Mouse (Mus musculus) brown adipose tissue, adult 24 weeks (tissue): ENCODE results near the gene Dnaaf3. TPM values are rescaled to one million over a fixed set of nuclear protein-coding genes. Genes with fewer than 3 reads are reported as not detected.
A peak's percentile ranks its signal among the peaks of the same experiment; 100 is the strongest.

Source experiments
- H3K27ac ChIP-seq: fragments of 200-500 bp; replicated peaks from 2 replicates; pipeline ENCODE4 v1.5.1; 2012; ENCODE audit warnings: low read depth, mild to moderate bottlenecking, low read length
- H3K4me1 ChIP-seq: fragments of 200-500 bp; 2 replicates; pipeline ENCODE4 v1.6.1; 2012; ENCODE audit warnings: low read length, mixed read lengths; ENCODE audit not compliant: control insufficient read depth, insufficient read depth, insufficient read length
- H3K4me3 ChIP-seq: fragments of 200-500 bp; 2 replicates; pipeline ENCODE4 v1.5.1; 2012; ENCODE audit warnings: low read depth, mild to moderate bottlenecking, low read length, moderate library complexity; ENCODE audit not compliant: insufficient read depth
- polyA plus RNA-seq: library from polyadenylated mRNA; stranded (reverse); fragments of >200 nt; gene quantifications from 2 replicates; pipeline ENCODE4 v1.2.4, GENCODE M21; 2012; ENCODE audit not compliant: missing spikeins, insufficient read depth, insufficient read length

Gene Dnaaf3
- polyA plus RNA-seq, 1 experiment: not detected

- H3K4me1 ChIP-seq: peaks cover under 1% of the 10 kb centered on the region; the same call in 1 of the 2 replicates
- no peak overlapping the region for H3K27ac ChIP-seq
- no peak overlapping the region; the same call in 1 of the 2 replicates for H3K4me3 ChIP-seq
Observed at GRCm38 (mm10) chr7:4509863-4510608, 22.2 kb downstream of the Dnaaf3 start.

DNA sequence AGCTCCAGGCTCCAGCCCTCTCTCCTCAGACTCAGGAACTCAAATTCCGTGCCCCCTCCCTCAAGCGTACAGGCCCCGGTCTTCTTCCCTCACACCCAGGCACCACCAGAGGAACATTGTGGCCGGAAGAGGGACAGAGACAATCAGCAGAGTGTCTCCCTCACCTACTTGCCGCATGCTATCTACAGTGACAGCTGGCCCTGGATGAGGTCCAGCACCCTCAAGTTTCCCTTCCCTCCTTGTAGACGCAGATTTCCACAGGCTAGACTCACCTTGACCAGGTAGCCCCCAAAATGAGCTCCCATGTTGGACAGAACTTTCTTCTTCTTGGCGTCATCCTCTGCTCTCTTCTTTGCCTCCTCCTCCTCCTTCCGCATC lies 23.5 kb downstream of the Dnaaf3 start:
- H3K4me3 ChIP-seq: no peak overlapping the region
- peaks cover 8% of the 10 kb centered on the region for H3K4me1 ChIP-seq
- H3K27ac ChIP-seq: no peak overlapping the region

- Histone ChIP-seq H3K4me3 (no peak overlapping the region), H3K27ac (no peak overlapping the region), H3K4me1 (peaks cover 8% of the 10 kb centered on the region)
Observed at GRCm38 (mm10) chr7:4508062-4508738, 24.1 kb downstream of the Dnaaf3 start.

DNA sequence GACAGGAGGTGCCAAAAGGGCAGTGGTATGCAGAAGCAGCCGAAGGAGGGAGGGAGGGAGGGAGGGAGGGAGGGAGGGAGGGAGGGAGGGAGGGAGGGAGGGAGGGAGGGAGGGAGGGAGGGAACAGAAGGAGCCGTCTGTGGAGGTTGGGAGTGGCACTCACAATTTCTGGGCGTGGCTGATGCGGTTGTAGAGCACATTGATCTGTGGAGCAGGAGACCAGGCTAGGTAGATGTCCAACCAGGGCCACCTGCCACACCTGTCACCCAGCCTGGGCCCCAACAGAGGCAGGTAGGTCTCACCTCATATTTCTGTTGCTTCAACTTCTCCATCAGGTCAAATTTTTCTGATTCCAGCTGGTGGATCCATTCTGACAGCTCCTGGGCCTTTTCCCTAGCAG lies 25.0 kb downstream of the Dnaaf3 start:
- Histone ChIP-seq H3K4me1 (peaks cover 8% of the 10 kb centered on the region), H3K27ac (no peak overlapping the region), H3K4me3 (no peak overlapping the region)

- Histone ChIP-seq H3K4me3 (no peak overlapping the region), H3K27ac (peak overlapping the region; percentile 75), H3K4me1 (peaks cover 10% of the 10 kb centered on the region)
Observed at GRCm38 (mm10) chr7:4504646-4505435, 27.4 kb downstream of the Dnaaf3 start.

- Histone ChIP-seq H3K27ac (peak overlapping the region; percentile 75), H3K4me3 (no peak overlapping the region), H3K4me1 (peaks cover 20% of the 10 kb centered on the region)
Observed at GRCm38 (mm10) chr7:4503858-4504257, 28.4 kb downstream of the Dnaaf3 start.

- H3K27ac ChIP-seq: no peak overlapping the region
- H3K4me1 ChIP-seq: peaks cover 25% of the 10 kb centered on the region
- H3K4me3 ChIP-seq: no peak overlapping the region
Observed at GRCm38 (mm10) chr7:4503100-4503499, 29.2 kb downstream of the Dnaaf3 start.

DNA sequence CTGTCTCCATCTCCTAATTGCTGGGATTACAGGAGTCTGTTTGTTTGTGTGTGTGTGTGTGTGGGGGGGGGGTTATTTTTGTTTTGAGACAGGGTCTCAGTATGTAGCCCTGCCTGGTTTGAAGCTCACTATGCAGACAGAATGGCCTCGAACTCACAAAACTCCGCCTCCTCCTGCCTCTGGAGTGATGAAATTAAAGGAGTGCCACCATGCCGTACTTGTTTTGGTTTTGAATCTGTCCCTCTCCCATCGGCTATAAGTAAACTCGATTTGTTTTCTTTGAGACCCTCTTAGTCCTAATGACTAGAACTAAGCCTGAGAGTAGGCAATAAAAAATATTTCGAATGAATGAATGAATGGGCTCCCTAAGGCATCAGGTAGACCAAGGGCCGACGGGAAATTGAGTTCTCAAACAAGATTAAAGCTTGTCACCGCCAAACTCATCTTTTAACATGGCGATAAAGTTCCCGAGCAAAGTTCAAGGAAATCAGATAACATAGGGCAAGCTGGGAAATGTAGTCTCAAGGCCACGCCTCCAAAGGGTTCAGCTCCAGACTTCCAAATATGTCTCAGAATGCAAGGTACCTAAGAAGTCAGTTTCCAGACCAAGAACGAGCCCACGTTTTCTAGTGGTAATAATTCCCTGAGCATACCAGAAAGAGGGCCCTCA lies 29.7 kb downstream of the Dnaaf3 start:
- Histone ChIP-seq H3K27ac (peak overlapping the region; percentile 99), H3K4me3 (peak overlapping the region; percentile 72)

GRCm38 (mm10) chr7:4501558-4502397 lies 30.5 kb downstream of the Dnaaf3 start, which contains the start of gene Ppp1r12c:
Gene Ppp1r12c (minus strand): TSS chr7:4501680.
- Histone ChIP-seq H3K27ac (peak within 1 kb of the TSS; percentile 99), H3K4me3 (peak within 1 kb of the TSS; percentile 72), H3K4me1 (peaks cover 33% of the 10 kb centered on the region)

More for the DNA sequence above, 29.7 kb downstream of the Dnaaf3 start:
- peaks cover 30% of the 10 kb centered on the region for H3K4me1 ChIP-seq

DNA sequence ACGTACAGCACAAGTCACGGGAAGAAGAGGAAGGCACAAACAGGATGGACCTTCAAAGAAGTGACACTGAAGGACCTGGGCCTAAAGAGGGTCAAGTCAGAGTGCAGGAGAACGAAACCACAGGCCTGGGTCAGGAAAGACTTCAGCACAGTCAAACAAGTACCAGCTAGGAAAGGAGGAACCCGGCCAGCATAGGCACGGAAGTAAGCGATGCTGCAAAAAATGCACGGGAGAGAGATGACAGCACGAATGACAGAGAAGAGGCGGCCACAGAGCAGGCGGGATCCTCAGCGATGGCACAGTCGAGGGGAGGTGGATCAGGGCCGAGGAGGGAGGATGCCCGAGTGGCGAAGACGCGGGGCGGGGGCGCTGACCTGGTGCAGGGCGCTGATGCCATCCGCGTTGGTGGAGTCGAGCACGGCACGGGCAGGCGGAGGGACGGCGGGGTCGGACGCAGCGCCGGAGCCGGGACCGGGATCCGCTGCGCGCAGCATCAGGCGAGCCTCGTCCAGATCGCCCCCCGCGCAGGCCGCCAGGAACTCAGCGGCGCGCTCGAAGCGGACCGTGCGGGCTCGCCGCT lies 31.3 kb downstream of the Dnaaf3 start:
- peak overlapping the region; percentile 72 for H3K4me3 ChIP-seq
- peaks cover 33% of the 10 kb centered on the region for H3K4me1 ChIP-seq

GRCm38 (mm10) chr7:4499034-4499433 lies 33.2 kb downstream of the Dnaaf3 start:
- Histone ChIP-seq H3K27ac (peak overlapping the region; percentile 82), H3K4me3 (peak overlapping the region; percentile 72), H3K4me1 (peaks cover 26% of the 10 kb centered on the region)

More for the DNA sequence above, 31.3 kb downstream of the Dnaaf3 start:
- peak overlapping the region; percentile 71 for H3K27ac ChIP-seq

DNA sequence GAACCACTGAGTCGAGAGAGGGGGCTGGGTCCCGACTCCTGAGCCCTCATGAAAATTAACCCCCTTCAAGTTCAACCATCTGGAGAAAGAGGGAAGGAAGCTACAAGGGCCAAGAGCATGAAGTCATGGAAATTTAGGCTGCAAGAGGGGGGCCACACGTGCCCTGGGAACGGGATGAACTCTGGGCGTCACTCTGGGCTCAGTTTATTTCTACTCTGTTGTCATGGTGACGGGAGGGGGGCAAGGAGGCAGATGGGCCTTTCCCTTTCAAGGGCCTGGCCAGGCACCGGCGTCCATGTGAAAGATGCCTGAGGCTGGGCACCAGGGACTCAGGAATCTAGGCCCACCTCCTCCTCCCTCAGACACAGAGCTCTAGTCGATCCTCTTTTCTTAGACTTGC lies 34.0 kb downstream of the Dnaaf3 start:
- 0 out of 2 replicates have a peak overlapping the region, but pooled peaks have one; percentile 2 for H3K4me3 ChIP-seq

GRCm38 (mm10) chr7:4497271-4497903 lies 34.9 kb downstream of the Dnaaf3 start:
- Histone ChIP-seq H3K27ac (peak overlapping the region; percentile 66), H3K4me1 (peaks cover 37% of the 10 kb centered on the region), H3K4me3 (no peak overlapping the region)

More for the DNA sequence above, 34.0 kb downstream of the Dnaaf3 start:
- Histone ChIP-seq H3K27ac (peak overlapping the region; percentile 82), H3K4me1 (peaks cover 29% of the 10 kb centered on the region)
